Mouse (Mus musculus) forebrain, embryonic 13.5 days (tissue): ENCODE measurements around the gene Dtl. TPM values are rescaled to one million over a fixed set of nuclear protein-coding genes. Genes with fewer than 3 reads are reported as not detected.
"Not testable (repeated sequence)": the region's sequence is repeated elsewhere in the genome, so short reads cannot be mapped to it uniquely, and the experiment has no call there.

Experiments used
- ATAC-seq: fragments of 200-750 bp; cut with Nextera tagmentation; 2 replicates; pipeline ENCODE4 v1.8.0; 2017
- H3K27ac ChIP-seq: fragments of 300-500 bp; sonication (generic); 2 replicates; pipeline ENCODE4 v1.5.1; 2015; ENCODE audit warnings: inconsistent platforms, mild to moderate bottlenecking, moderate library complexity
- H3K27me3 ChIP-seq: fragments of 300-500 bp; sonication (generic); 2 replicates; pipeline ENCODE4 v1.6.1; 2015; ENCODE audit warnings: mild to moderate bottlenecking, inconsistent platforms
- H3K36me3 ChIP-seq: fragments of 300-500 bp; sonication (generic); 2 replicates; pipeline ENCODE4 v1.6.1; 2015; ENCODE audit warnings: mild to moderate bottlenecking, inconsistent platforms; ENCODE audit not compliant: poor library complexity, severe bottlenecking
- H3K4me1 ChIP-seq: fragments of 300-500 bp; sonication (generic); 2 replicates; pipeline ENCODE4 v1.6.1; 2015; ENCODE audit warnings: inconsistent platforms
- H3K4me2 ChIP-seq: fragments of 300-500 bp; sonication (generic); 2 replicates; pipeline ENCODE4 v1.6.1; 2015; ENCODE audit warnings: inconsistent platforms, mild to moderate bottlenecking, moderate library complexity
- H3K4me3 ChIP-seq: fragments of 300-500 bp; sonication (generic); 2 replicates; pipeline ENCODE4 v1.5.1; 2015; ENCODE audit warnings: mild to moderate bottlenecking, inconsistent platforms
- H3K9ac ChIP-seq: fragments of 300-500 bp; sonication (generic); 2 replicates; pipeline ENCODE4 v1.6.1; 2015; ENCODE audit warnings: mild to moderate bottlenecking, inconsistent platforms
- H3K9me3 ChIP-seq: fragments of 300-500 bp; sonication (generic); replicated peaks from 2 replicates; pipeline ENCODE4 v1.6.1; 2016; ENCODE audit warnings: inconsistent platforms
- WGBS: fragments of 180-500 bp; shearing (Covaris S2); methylation state at CpG from one replicate; pipeline ENCODE4 v1.1.7; 2015; 5-methylcytosine and 5-hydroxymethylcytosine counted together
- polyA plus RNA-seq: library from polyadenylated mRNA; unstranded; fragments of >200 nt; fragmentation: Nextera tagmentation; extraction: Ambion mirVana; gene quantifications from 2 replicates; pipeline ENCODE4 v1.2.1, GENCODE M21; 2015

The Dtl gene
- polyA plus RNA-seq, 1 experiment from 2014 or later, result 44.4 TPM

GRCm38 (mm10) chr1:191531023-191531422 lies 44.3 kb downstream of the Dtl start:
- Histone ChIP-seq H3K27ac (no peak overlapping the region), H3K4me2 (no peak overlapping the region), H3K4me1 (no peaks in the 10 kb centered on the region), H3K36me3 (peaks cover 8% of the 10 kb centered on the region), H3K4me3 (no peak overlapping the region), H3K9ac (no peak overlapping the region), H3K27me3 (no peaks in the 10 kb centered on the region), H3K9me3 (no peaks in the 10 kb centered on the region)
- no peak for ATAC-seq
- WGBS, result 88% methylated on average over 1 of the region's 1 CpGs

DNA sequence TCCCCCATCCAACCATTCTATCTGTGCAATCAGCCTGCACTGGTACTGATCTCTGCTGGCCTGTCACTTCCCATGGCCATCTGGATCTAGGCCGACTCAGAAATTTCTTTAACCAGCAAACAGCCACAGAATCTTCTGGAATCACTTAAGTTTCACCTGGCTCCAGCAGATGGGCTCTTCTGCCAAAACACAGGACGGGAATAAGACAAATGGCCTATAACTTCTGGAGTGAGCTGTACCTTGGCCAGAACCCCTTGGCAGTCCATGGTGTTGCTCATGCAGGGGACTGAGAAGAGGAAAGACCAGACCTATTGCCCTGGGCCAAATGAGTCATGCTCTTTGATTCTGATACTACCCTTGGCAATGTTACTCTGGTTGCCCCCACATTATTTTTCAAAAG lies 45.9 kb downstream of the Dtl start:
- H3K4me2 ChIP-seq, result no peak overlapping the region
- peaks cover 7% of the 10 kb centered on the region for H3K36me3 ChIP-seq
- H3K27ac ChIP-seq, result no peak overlapping the region
- H3K9me3 ChIP-seq, result no peaks in the 10 kb centered on the region
- H3K4me3 ChIP-seq, result no peak overlapping the region
- H3K27me3 ChIP-seq, result no peaks in the 10 kb centered on the region
- no peak overlapping the region for H3K9ac ChIP-seq
- WGBS, result 88% methylated on average over 2 of the region's 2 CpGs
- ATAC-seq, result no peak
- H3K4me1 ChIP-seq, result no peaks in the 10 kb centered on the region

DNA sequence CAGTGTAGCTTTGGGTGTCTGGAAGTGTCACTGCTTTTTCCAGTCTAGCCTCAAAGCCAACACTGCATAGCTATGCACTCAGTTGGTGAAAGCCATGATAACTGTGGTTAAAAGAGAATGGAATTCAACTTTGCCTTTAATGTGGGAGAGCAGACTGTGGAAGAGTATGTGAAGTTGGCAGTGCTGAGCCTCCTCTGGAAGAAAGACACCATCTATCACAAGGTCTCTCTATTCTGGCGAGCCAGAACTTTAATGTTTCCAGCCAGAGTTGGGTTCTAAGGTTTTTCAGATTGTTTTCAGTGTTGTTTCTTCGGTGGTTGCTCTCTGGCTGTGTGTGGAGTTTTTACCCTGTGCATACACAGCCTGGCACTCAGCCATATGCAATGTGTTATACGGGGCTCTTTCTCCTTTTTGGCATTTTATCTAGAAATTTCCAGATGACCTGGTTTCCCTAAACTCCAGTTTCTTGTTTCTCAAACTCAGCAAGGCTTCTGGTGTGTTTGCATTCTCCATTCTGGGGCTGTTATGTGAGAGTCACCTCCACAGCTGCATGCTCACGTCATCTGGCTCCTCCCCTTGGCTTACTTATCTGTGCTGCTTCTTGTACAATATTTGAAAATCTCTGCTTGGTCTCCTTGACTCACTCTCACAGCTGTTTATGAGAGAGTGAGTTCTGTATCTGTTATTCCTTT lies 47.3 kb downstream of the Dtl start:
- Histone ChIP-seq H3K36me3 (no peaks in the 10 kb centered on the region), H3K4me3 (no peak overlapping the region), H3K9ac (no peak overlapping the region), H3K9me3 (no peaks in the 10 kb centered on the region), H3K4me1 (no peaks in the 10 kb centered on the region), H3K27me3 (no peaks in the 10 kb centered on the region), H3K27ac (no peak overlapping the region), H3K4me2 (no peak overlapping the region)
- 66% methylated on average over 4 of the region's 4 CpGs for WGBS
- no peak for ATAC-seq

DNA sequence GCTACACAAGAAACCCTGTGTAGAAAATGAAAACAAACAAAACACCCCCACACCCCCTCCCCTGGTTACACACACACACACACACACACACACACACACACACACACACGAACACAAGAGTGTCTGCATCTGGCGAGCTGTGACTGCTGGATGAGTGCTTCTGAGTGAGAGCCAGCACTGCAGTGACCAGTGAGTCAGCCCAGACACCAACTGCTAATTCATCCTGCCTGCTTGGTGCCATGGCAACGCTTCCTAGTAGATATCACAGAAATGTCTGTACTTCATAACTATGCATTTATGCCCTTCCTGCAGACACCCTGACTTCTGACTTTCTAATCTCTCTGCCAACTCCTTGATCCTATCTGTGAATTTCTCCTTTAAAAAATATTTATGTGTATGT lies 48.3 kb downstream of the Dtl start:
- WGBS, result 71% methylated on average over 3 of the region's 3 CpGs
- Histone ChIP-seq H3K4me2 (no peak overlapping the region), H3K27me3 (no peaks in the 10 kb centered on the region), H3K9ac (no peak overlapping the region), H3K27ac (no peak overlapping the region), H3K4me1 (no peaks in the 10 kb centered on the region), H3K36me3 (no peaks in the 10 kb centered on the region), H3K4me3 (no peak overlapping the region), H3K9me3 (no peaks in the 10 kb centered on the region)
- no peak for ATAC-seq

GRCm38 (mm10) chr1:191521395-191521794 lies 53.9 kb downstream of the Dtl start:
- H3K4me3 ChIP-seq, result no peak overlapping the region
- no peaks in the 10 kb centered on the region for H3K27me3 ChIP-seq
- H3K4me1 ChIP-seq, result no peaks in the 10 kb centered on the region
- no peak overlapping the region for H3K4me2 ChIP-seq
- no peak for ATAC-seq
- no peak overlapping the region for H3K27ac ChIP-seq
- no peak overlapping the region for H3K9ac ChIP-seq
- H3K9me3 ChIP-seq, result no peaks in the 10 kb centered on the region
- 83% methylated on average over 8 of the region's 8 CpGs for WGBS
- H3K36me3 ChIP-seq, result no peaks in the 10 kb centered on the region

- Histone ChIP-seq H3K4me1 (no peaks in the 10 kb centered on the region), H3K9me3 (no peaks in the 10 kb centered on the region), H3K4me3 (no peak overlapping the region), H3K4me2 (no peak overlapping the region), H3K27me3 (no peaks in the 10 kb centered on the region), H3K27ac (no peak overlapping the region), H3K36me3 (no peaks in the 10 kb centered on the region), H3K9ac (no peak overlapping the region)
- 93% methylated on average over 10 of the region's 10 CpGs for WGBS
- no peak for ATAC-seq
These were observed 54.7 kb downstream of the Dtl start for GRCm38 (mm10) chr1:191520669-191521068.

DNA sequence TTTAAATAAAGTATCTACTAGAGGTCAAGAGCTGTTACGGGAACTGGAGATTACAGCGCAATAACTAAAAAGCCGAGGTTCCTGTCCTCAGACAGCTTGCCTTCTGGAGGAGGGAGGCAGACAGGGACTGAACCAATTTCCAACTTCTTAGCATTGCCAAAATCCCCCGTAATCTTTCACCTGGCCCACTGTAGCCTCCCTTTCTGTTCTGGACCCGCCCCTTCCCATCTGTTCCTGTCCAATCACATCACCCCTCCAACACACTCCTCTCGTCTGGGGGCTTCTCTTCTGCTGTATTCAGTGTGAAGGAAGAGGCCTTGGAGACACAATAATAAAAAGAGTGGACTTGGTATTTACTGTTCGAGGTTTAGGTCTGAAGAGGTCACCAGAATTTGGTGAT lies 55.1 kb downstream of the Dtl start:
- Histone ChIP-seq H3K4me3 (no peak overlapping the region), H3K4me2 (no peak overlapping the region), H3K27ac (no peak overlapping the region), H3K9me3 (no peaks in the 10 kb centered on the region), H3K9ac (no peak overlapping the region), H3K36me3 (no peaks in the 10 kb centered on the region), H3K4me1 (no peaks in the 10 kb centered on the region), H3K27me3 (no peaks in the 10 kb centered on the region)
- WGBS, result 80% methylated on average over 7 of the region's 7 CpGs
- ATAC-seq, result no peak

- no peak for ATAC-seq
- Histone ChIP-seq H3K9me3 (no peaks in the 10 kb centered on the region), H3K4me2 (no peak overlapping the region), H3K9ac (no peak overlapping the region), H3K36me3 (no peaks in the 10 kb centered on the region), H3K4me3 (no peak overlapping the region), H3K27ac (no peak overlapping the region), H3K4me1 (no peaks in the 10 kb centered on the region), H3K27me3 (no peaks in the 10 kb centered on the region)
- WGBS, result 88% methylated on average over 4 of the region's 4 CpGs
These were observed 55.8 kb downstream of the Dtl start for GRCm38 (mm10) chr1:191519329-191520066.

DNA sequence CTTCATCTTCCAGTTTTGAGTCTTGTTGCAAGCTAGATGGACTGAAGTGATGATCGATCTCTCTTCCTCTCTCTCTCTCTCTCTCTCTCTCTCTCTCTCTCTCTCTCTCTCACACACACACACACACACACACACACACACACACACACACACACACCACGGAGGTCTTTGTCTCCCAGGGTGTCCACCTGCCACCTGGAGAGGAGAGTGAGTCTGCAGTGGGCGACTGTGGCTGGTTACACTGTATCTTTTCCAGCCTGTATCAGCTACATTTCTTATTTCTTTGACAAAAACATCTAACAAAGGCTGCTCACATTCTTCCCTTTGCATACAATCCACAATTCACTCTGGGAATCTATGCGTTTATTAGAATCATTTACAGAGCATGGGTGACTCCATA lies 56.4 kb downstream of the Dtl start:
- Histone ChIP-seq H3K36me3 (no peaks in the 10 kb centered on the region), H3K4me1 (no peaks in the 10 kb centered on the region), H3K27ac (no peak overlapping the region), H3K4me3 (no peak overlapping the region), H3K4me2 (no peak overlapping the region), H3K9ac (no peak overlapping the region), H3K9me3 (no peaks in the 10 kb centered on the region), H3K27me3 (no peaks in the 10 kb centered on the region)
- 82% methylated on average over 4 of the region's 4 CpGs for WGBS
- ATAC-seq, result no peak

GRCm38 (mm10) chr1:191517969-191518368 lies 57.4 kb downstream of the Dtl start:
- no peak for ATAC-seq
- H3K4me2 ChIP-seq, result no peak overlapping the region
- H3K27me3 ChIP-seq, result no peaks in the 10 kb centered on the region
- no peak overlapping the region for H3K4me3 ChIP-seq
- no peaks in the 10 kb centered on the region for H3K4me1 ChIP-seq
- no peak overlapping the region for H3K9ac ChIP-seq
- H3K27ac ChIP-seq, result no peak overlapping the region
- WGBS, result 92% methylated on average over 5 of the region's 5 CpGs
- no peaks in the 10 kb centered on the region for H3K9me3 ChIP-seq
- H3K36me3 ChIP-seq, result no peaks in the 10 kb centered on the region

DNA sequence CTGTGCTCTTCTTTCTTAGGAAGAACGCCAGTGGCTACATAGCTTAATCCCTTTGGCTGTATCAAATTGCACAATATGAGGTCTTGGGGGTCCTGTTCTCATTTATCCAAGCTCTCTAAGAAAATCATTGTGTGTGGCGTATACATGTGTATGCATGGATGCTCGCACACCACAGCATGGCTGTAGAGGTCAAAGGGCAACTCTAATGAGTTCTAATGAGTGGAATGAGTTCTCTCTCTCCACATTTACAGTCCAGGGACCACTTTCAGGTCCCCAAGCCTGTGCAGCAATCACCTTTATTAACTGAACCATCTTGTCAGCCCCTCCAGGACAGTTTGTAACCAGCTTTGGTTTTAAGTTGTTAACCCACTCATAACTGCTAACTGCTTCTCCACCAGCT lies 58.3 kb downstream of the Dtl start:
- H3K9ac ChIP-seq, result no peak overlapping the region
- 27% methylated on average over 3 of the region's 3 CpGs for WGBS
- H3K27me3 ChIP-seq, result no peaks in the 10 kb centered on the region
- no peaks in the 10 kb centered on the region for H3K4me1 ChIP-seq
- H3K4me3 ChIP-seq, result no peak overlapping the region
- H3K9me3 ChIP-seq, result no peaks in the 10 kb centered on the region
- H3K4me2 ChIP-seq, result no peak overlapping the region
- H3K36me3 ChIP-seq, result no peaks in the 10 kb centered on the region
- no peak for ATAC-seq
- no peak overlapping the region for H3K27ac ChIP-seq

DNA sequence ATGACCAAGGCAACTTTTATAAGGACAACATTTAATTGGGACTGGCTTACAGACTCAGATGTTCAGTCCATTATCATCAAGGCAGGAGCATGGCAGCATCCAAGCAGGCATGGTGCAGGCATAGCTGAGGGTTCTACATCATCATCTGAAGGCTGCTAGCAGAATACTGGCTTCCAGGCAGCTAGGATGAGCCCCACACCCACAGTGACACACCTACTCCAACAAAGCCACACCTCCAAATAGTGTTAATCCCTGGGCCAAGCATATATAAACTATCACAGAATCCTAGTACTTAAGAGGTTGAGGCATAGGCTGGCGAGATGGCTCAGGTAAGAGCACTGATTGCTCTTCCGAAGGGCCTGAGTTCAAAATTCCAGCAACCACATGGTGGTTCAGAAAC lies 59.0 kb downstream of the Dtl start:
- not testable (repeated sequence) for H3K9ac ChIP-seq, H3K36me3 ChIP-seq, ATAC-seq, H3K27me3 ChIP-seq, H3K4me1 ChIP-seq, H3K4me3 ChIP-seq, H3K9me3 ChIP-seq, H3K4me2 ChIP-seq, H3K27ac ChIP-seq
- WGBS, result 93% methylated on average over 2 of the region's 2 CpGs

DNA sequence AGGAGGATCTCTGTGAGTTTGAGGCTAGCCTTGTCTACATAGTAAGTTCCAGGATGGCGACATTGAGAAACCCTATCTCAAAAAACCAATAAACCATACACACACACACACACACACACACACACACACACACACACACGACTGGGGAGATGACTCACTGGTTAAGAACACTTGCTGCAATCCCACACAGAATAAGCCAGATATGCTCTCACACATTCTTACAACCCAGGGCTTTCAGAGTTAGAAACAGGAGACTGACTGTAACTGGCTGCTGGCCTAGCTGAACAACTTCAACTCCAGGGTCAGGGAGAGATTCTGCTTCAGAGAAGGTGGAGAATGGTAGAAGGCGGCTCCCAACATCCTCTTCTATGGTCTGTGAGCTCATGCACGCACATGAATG lies 62.1 kb downstream of the Dtl start:
- H3K36me3 ChIP-seq, result no peaks in the 10 kb centered on the region
- no peak overlapping the region for H3K4me3 ChIP-seq
- WGBS, result 96% methylated on average over 4 of the region's 4 CpGs
- no peak for ATAC-seq
- H3K9ac ChIP-seq, result no peak overlapping the region
- no peak overlapping the region for H3K27ac ChIP-seq
- no peak overlapping the region for H3K4me2 ChIP-seq
- H3K4me1 ChIP-seq, result no peaks in the 10 kb centered on the region
- H3K9me3 ChIP-seq, result no peaks in the 10 kb centered on the region
- no peaks in the 10 kb centered on the region for H3K27me3 ChIP-seq
